Mouse (Mus musculus): ENCODE data around the gene Ogdh.

DNA sequence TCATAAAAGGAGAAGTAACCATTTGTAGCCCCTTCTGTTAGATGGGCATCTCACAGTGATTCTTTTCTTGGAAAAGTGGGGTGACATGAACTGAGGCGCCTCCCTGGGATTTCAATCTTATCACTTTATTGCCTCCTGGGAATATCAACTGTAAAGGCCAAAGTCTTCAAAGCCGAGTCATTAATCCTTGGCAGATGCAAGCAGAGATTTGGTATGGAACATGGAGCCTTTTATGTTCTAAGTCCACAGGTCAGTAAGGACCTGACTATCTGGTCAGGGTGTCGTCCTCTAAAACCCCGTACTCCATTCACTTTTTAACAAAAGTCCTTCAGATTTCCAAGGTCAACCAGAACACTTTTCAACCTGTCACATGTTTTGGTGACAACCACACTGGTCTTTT is 38.6 kb upstream of the Ogdh start:
- TF ChIP-seq POLR2A (IDR thresholded peaks at IDR 0.05; ENCODE audit: low read depth, low read length) (no peak), CTCF (conservative IDR thresholded peaks at IDR 0.05; ENCODE audit: insufficient read depth, insufficient read length, low read depth, low read length) (no peak)
